Comparison of ENCODE assay signal across 9 mouse cellular contexts in the genomic region with DNA sequence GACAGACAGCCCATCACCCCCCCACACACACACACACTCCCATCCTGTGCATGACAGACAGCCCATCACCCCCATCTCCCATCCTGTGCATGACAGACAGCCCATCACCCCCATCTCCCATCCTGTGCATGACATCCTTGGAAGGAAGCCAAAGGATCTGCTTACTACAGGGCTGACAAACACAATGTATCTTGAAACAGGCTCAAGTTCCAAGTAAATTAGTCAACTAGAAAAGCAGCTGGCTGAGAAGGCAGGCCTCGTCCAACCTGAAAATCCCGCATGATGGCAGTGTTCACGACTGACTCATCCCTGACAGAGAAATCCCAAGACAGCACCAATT. TPM values are rescaled to one million over a fixed set of nuclear protein-coding genes. Genes with fewer than 3 reads are reported as not detected.
DNase-seq lines count a peak whose midpoint lies in the region; ATAC-seq and TF ChIP-seq lines count a peak whose summit lies in the region.
"Had no signal": no experiment of that assay in that cellular context is flagged by ENCODE, and none has a peak within 500 bp of the region (broad histone marks: within the 10 kb centered on the region; RNA-seq: fewer than 3 reads in every experiment).

No protein-coding gene starts in this region.

- 66% methylated on average over 3 of the region's 3 CpGs for WGBS in midbrain, embryonic 11.5 days
- 72% methylated on average over 3 of the region's 3 CpGs for WGBS in midbrain, embryonic 10.5 days
- 11% methylated on average over 3 of the region's 3 CpGs for WGBS in stomach, postnatal 0 days

- DNase-seq in adrenal gland, adult 2 months = peak; percentile 20
- DNase-seq in adrenal gland, adult 8-10 months = no peak
- DNase-seq in midbrain, embryonic 11.5 days (ENCODE audit: low spot score, missing footprints) = no peak
- DNase-seq in midbrain, embryonic 10.5 days (ENCODE audit: low spot score) = no peak
- peak; percentile 58 for DNase-seq in kidney, postnatal 14 days
- DNase-seq in stomach, postnatal 0 days (ENCODE audit: low spot score) = no peak
- DNase-seq in thymus, postnatal 4 days = no peak
- DNase-seq in left cerebral cortex, postnatal 10 days (ENCODE audit: extremely low spot score in 1 of 2, low spot score in 2 of 2) = no peak

- peaks cover 6% of the 10 kb centered on the region for H3K4me1 ChIP-seq in midbrain, embryonic 11.5 days (ENCODE audit: control insufficient read depth, insufficient read depth, low read length)
- H3K4me1 ChIP-seq in midbrain, embryonic 10.5 days = peaks cover 30% of the 10 kb centered on the region
- peaks cover 3% of the 10 kb centered on the region; the same call in 1 of the 2 replicates for H3K4me1 ChIP-seq in stomach, postnatal 0 days (replicated peaks; ENCODE audit: control insufficient read depth, insufficient read depth)

- no peak overlapping the region for H3K9ac ChIP-seq in midbrain, embryonic 11.5 days (ENCODE audit: low read length)
- H3K9ac ChIP-seq in stomach, postnatal 0 days (ENCODE audit: low read length) = no peak overlapping the region

- H3K9me3 ChIP-seq in midbrain, embryonic 11.5 days (ENCODE audit: control insufficient read depth, low read length) = no peaks in the 10 kb centered on the region
- no peaks in the 10 kb centered on the region for H3K9me3 ChIP-seq in midbrain, embryonic 10.5 days (replicated peaks)
- H3K9me3 ChIP-seq in stomach, postnatal 0 days (ENCODE audit: control insufficient read depth, low read length) = no peaks in the 10 kb centered on the region

- intact Hi-C loops in left cerebral cortex, postnatal 10 days (cut with DNase I) = no loop called here

- H3K4me2 ChIP-seq in midbrain, embryonic 11.5 days = no peak overlapping the region
- H3K4me2 ChIP-seq in stomach, postnatal 0 days (replicated peaks; ENCODE audit: low read depth) = no peak overlapping the region; the same call in 1 of the 2 replicates

- peaks cover 11% of the 10 kb centered on the region for H3K36me3 ChIP-seq in midbrain, embryonic 11.5 days (ENCODE audit: control insufficient read depth, insufficient read depth, low read length)
- peaks cover 39% of the 10 kb centered on the region for H3K36me3 ChIP-seq in midbrain, embryonic 10.5 days
- peaks cover 7% of the 10 kb centered on the region for H3K36me3 ChIP-seq in stomach, postnatal 0 days (ENCODE audit: control insufficient read depth, insufficient read depth, low read length)

- no peak; the same call in 1 of the 2 replicates for TF ChIP-seq CTCF in stomach, postnatal 0 days (IDR thresholded peaks at IDR 0.05; ENCODE audit: low read depth)

- H3K27me3 ChIP-seq in midbrain, embryonic 11.5 days (ENCODE audit: control insufficient read depth, insufficient read depth, low read length) = no peaks in the 10 kb centered on the region
- H3K27me3 ChIP-seq in midbrain, embryonic 10.5 days (ENCODE audit: low read depth, poor library complexity, severe bottlenecking) = no peaks in the 10 kb centered on the region
- H3K27me3 ChIP-seq in stomach, postnatal 0 days (ENCODE audit: control insufficient read depth, insufficient read depth, low read length) = no peaks in the 10 kb centered on the region

- no peak overlapping the region for H3K4me3 ChIP-seq in midbrain, embryonic 11.5 days (ENCODE audit: low read depth, low read length)
- H3K4me3 ChIP-seq in midbrain, embryonic 10.5 days = no peak overlapping the region
- no peak overlapping the region for H3K4me3 ChIP-seq in stomach, postnatal 0 days (ENCODE audit: low read depth, low read length)

- 0 out of 2 replicates have a peak, but pooled peaks have one; percentile 33 for ATAC-seq in midbrain, embryonic 11.5 days (ENCODE audit: low FRiP score)
- no peak; the same call in 1 of the 2 replicates for ATAC-seq in stomach, postnatal 0 days (ENCODE audit: low FRiP score, low TSS enrichment)

- TF ChIP-seq EP300 in stomach, postnatal 0 days (optimal IDR thresholded peaks at IDR 0.05) = no peak

- no peak overlapping the region for H3K27ac ChIP-seq in midbrain, embryonic 11.5 days (ENCODE audit: low read depth, low read length)
- no peak overlapping the region for H3K27ac ChIP-seq in midbrain, embryonic 10.5 days (replicated peaks)
- peak overlapping the region; percentile 19; the same call in 1 of the 2 replicates for H3K27ac ChIP-seq in stomach, postnatal 0 days (replicated peaks)

RNA-seq across cellular contexts. Expression of a gene that starts 7.6 kb away (rescaled TPM):
- 10 to 100 TPM; 16.6 to 20.5 TPM for total RNA-seq in adrenal gland, adult 2 months (2021)
- polyA plus RNA-seq in adrenal gland, adult 2 months (2012; rRNA removed) = 2.7 and 4.4 TPM in 2 replicates
- total RNA-seq in adrenal gland, adult 8-10 months (2022) = 10 to 100 TPM; 17.3 to 19.7 (median 18.9) TPM
- polyA plus RNA-seq in midbrain, embryonic 11.5 days (2014; fragmentation: Nextera tagmentation; extraction: Ambion mirVana) = 12.5 and 13.3 TPM in 2 replicates
- polyA plus RNA-seq in midbrain, embryonic 10.5 days (2016; fragmentation: Nextera tagmentation; extraction: Ambion mirVana) = 11.1 and 12.8 TPM in 2 replicates
- 11.0 and 11.8 TPM in 2 replicates for polyA plus RNA-seq in stomach, postnatal 0 days (2015; fragmentation: Nextera tagmentation; extraction: Ambion mirVana)
- total RNA-seq in left cerebral cortex, postnatal 10 days (2021) = 1 to 10 TPM; 8.9 to 9.5 TPM

RNA-seq across cellular contexts. Expression of a gene that starts 17.2 kb away (rescaled TPM):
- total RNA-seq in adrenal gland, adult 2 months (2021) = not detected
- not detected in 2 replicates for polyA plus RNA-seq in adrenal gland, adult 2 months (2012; rRNA removed)
- not detected for total RNA-seq in adrenal gland, adult 8-10 months (2022)
- not detected in 2 replicates for polyA plus RNA-seq in midbrain, embryonic 11.5 days (2014; fragmentation: Nextera tagmentation; extraction: Ambion mirVana)
- polyA plus RNA-seq in midbrain, embryonic 10.5 days (2016; fragmentation: Nextera tagmentation; extraction: Ambion mirVana) = not detected in 2 replicates
- not detected in 2 replicates for polyA plus RNA-seq in stomach, postnatal 0 days (2015; fragmentation: Nextera tagmentation; extraction: Ambion mirVana)
- not detected for total RNA-seq in left cerebral cortex, postnatal 10 days (2021)
- total RNA-seq: gastrocnemius, adult 8-10 months had no signal

RNA-seq across cellular contexts. Expression of a gene that starts 42.3 kb away (rescaled TPM):
- total RNA-seq in adrenal gland, adult 2 months (2021) = 10 to 100 TPM; 18.0 to 26.4 TPM
- 1.3 TPM in 2 replicates for polyA plus RNA-seq in adrenal gland, adult 2 months (2012; rRNA removed)
- total RNA-seq in adrenal gland, adult 8-10 months (2022) = 10 to 100 TPM; 17.6 to 23.9 (median 21.9) TPM
- polyA plus RNA-seq in midbrain, embryonic 11.5 days (2014; fragmentation: Nextera tagmentation; extraction: Ambion mirVana) = 14.3 and 14.8 TPM in 2 replicates
- 13.5 and 14.3 TPM in 2 replicates for polyA plus RNA-seq in midbrain, embryonic 10.5 days (2016; fragmentation: Nextera tagmentation; extraction: Ambion mirVana)
- polyA plus RNA-seq in stomach, postnatal 0 days (2015; fragmentation: Nextera tagmentation; extraction: Ambion mirVana) = 6.0 and 6.5 TPM in 2 replicates
- 10 to 100 TPM; 10.8 to 11.7 TPM for total RNA-seq in left cerebral cortex, postnatal 10 days (2021)

RNA-seq across cellular contexts. Expression of a gene that starts 49.8 kb away (rescaled TPM):
- total RNA-seq in adrenal gland, adult 2 months (2021) = 10 to 100 TPM; 17.9 to 61.5 TPM
- 93.2 and 164 TPM in 2 replicates for polyA plus RNA-seq in adrenal gland, adult 2 months (2012; rRNA removed)
- 100 to 1,000 TPM in 1 of 4 experiments, 10 to 100 TPM in 3; 37.9 to 108 (median 75.8) TPM for total RNA-seq in adrenal gland, adult 8-10 months (2022)
- 9.7 and 10.0 TPM in 2 replicates for polyA plus RNA-seq in midbrain, embryonic 11.5 days (2014; fragmentation: Nextera tagmentation; extraction: Ambion mirVana)
- polyA plus RNA-seq in midbrain, embryonic 10.5 days (2016; fragmentation: Nextera tagmentation; extraction: Ambion mirVana) = 12.5 and 12.8 TPM in 2 replicates
- 21.1 and 22.7 TPM in 2 replicates for polyA plus RNA-seq in stomach, postnatal 0 days (2015; fragmentation: Nextera tagmentation; extraction: Ambion mirVana)
- 10 to 100 TPM; 14.4 to 16.8 TPM for total RNA-seq in left cerebral cortex, postnatal 10 days (2021)

Comparison
In these comparisons a context has a peak if more than half of its experiments do, and no peak if none do; other contexts are left out.
1. DNase-seq: peak in adrenal gland, adult 2 months (single experiment) and kidney, postnatal 14 days (single experiment); none in adrenal gland, adult 8-10 months (single experiment), midbrain, embryonic 11.5 days (single experiment), midbrain, embryonic 10.5 days (single experiment), stomach, postnatal 0 days (single experiment), thymus, postnatal 4 days (single experiment) and left cerebral cortex, postnatal 10 days (0 of 2).